Mouse (Mus musculus) activated CD4-positive, CD25-positive, alpha-beta regulatory T cell, adult 4 months (primary cell): ENCODE data around the gene Klf1. TPM values are rescaled to one million over a fixed set of nuclear protein-coding genes. Genes with fewer than 3 reads are reported as not detected.
"Not testable (repeated sequence)": the region's sequence is repeated elsewhere in the genome, so short reads cannot be mapped to it uniquely, and the experiment has no call there.

Experiments used
- ATAC-seq: one replicate; pipeline ENCODE4 v1.8.0; 2017
- polyA plus RNA-seq, 2 experiments: library from polyadenylated mRNA; unstranded; fragments of 100-300 nt; shearing (Covaris generic); gene quantifications; one replicate each; pipeline ENCODE4 v1.2.1; 2017

The Klf1 gene
- polyA plus RNA-seq, 2 experiments from 2014 or later: 1.1 TPM; not detected in 1

DNA sequence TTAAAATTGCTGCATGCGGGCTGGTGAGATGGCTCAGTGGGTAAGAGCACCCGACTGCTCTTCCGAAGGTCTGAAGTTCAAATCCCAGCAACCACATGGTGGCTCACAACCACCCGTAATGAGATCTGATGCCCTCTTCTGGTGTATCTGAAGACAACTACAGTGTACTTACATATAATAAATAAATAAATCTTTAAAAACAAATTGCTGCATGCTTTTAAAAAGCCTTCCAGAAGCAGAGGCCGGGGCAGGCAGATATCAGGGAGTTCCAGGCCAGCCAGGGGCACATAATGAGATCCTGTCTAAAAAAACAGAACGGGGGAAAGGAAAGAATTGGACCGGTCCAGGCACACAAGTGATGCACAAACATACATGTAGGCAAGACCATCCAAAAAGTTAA is 6.3 kb downstream of the Klf1 start:
- ATAC-seq: not testable (repeated sequence)

DNA sequence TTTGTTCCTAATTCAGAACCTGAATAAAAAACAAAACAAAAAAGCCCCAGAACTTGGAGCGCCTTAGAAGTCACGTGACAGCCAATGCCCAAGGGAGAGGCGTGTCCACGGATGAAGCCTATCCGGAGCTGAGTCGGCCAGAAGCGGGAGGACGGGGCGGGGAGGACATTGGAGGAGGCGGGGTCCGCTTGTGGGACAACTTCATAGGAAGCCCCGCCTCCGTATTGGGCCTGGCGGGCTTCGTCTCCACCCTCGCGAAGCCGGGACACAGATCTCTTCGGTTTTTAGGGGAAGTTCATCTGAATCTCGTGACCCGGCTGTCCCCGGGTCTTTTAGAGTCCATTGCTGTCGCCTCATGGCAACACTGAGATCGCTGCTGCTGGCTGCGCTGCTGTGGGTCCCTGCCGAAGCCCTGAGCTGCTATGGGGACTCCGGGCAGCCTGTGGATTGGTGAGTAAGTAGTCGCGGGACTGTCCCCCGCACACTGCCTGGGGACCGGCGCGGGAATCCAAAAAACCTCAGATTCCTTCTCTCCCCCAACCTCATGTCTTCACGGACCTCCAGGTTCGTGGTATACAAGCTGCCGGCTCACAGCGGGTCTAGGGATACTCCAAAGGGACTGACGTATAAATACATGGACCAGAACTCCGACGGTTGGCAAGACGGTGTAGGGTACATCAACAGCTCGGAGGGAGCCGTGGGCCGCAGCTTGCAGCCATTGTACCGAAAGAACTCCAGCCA is 6.9 kb downstream of the Klf1 start, which contains the start of gene Dnase2a:
Gene Dnase2a, plus strand, starts transcription at position 140 of the 741 bp plus-strand sequence.
- ATAC-seq: peak; percentile 77

DNA sequence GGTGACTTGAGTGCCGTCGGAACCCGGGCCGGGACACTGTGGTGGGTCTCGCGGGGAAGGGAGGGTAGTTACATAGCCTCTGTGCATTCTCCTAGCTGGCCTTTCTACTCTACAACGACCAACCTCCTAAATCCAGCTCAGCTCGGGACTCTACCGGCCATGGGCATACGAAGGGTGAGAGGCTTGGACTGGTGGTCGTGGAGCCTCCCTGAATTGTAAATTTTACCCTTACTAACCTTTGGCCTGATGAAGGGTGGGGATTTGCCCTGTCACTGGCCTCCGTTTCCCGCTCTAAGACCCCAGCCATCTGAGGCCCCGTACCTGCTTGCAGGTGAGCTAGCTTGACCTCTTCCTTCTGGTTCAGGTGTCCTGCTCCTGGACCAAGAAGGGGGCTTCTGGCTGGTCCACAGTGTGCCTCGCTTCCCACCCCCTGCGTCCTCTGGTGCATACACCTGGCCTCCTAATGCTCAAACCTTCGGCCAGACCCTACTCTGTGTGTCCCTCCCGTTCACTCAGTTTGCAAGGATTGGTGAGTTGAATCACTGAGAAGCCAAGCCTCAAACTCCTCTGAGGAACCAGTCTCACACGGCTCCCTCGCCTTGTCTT is 7.5 kb downstream of the Klf1 start:
- no peak for ATAC-seq

DNA sequence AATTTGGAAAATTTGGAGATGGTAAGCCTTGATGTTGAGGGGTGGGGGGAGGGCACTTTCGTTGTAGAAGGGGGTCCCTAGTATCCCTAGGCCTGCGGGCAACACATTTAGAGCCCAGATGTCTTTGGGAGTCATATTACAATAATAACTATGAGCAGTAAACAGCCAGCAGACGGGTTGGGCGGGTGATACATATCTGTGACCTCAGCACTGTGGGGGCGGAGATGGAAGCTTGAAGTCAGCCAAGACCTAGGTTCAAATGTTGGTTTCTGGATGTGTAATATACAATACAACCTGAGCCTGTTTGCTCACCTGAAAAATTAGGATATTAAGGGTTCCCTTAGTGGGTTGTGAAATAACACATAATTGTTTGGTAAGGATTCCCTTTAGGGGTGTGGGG is 8.2 kb downstream of the Klf1 start:
- no peak for ATAC-seq

DNA sequence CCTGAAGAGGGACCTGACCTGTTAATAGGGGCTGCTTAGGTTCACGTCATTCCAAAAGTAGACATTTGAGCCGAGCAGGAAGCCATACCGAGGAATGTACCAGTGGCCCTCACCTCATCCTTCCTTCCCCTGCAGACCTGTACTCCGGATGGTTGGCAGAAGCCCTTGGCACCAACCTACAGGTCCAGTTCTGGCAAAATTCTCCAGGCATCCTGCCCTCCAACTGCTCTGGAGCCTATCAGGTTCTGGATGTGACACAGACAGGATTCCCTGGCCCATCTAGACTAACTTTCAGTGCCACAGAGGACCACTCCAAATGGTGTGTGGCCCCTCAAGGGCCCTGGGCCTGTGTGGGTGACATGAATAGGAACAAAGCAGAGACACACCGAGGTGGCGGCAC is 8.8 kb downstream of the Klf1 start:
- ATAC-seq: no peak

DNA sequence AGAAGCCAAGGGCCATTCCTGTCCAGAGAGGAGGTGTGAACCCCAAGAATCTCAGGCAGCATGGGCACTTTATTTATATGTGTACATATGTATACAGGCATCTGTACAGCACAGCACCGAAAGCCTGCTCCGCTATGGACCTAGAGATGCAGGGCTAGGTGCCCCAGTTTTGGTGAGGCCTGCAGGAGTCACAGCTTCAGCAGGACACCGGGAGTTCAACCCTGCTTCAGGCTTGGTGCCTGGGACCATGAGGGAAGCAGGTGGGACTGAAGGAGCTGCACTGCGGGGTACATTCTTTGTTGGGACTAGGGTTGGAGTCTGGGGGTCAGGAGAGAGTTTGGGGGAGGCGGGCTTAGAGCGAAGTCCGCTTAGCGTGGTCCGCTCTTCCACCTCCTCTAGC is 10.1 kb downstream of the Klf1 start:
- no peak for ATAC-seq

DNA sequence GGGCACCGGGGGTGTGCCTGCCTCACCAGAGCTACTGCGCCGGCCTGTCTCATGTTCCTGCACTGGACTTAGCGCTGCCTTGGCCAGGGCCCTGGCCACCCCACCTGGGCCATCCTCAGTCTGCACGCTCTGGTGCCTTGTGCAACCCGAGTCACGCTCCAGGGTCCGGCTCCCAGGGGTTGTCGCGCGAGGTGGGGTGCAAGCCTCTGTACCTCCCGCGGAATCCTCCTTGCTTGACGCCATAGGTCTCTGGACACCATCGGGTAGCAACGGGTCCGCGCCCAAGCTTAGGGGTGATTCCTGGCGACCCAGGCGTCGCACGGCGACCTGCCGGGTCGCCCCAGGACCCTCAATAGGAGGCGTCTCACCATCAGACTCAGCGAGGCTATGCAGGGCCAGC is 10.7 kb downstream of the Klf1 start:
- no peak for ATAC-seq

DNA sequence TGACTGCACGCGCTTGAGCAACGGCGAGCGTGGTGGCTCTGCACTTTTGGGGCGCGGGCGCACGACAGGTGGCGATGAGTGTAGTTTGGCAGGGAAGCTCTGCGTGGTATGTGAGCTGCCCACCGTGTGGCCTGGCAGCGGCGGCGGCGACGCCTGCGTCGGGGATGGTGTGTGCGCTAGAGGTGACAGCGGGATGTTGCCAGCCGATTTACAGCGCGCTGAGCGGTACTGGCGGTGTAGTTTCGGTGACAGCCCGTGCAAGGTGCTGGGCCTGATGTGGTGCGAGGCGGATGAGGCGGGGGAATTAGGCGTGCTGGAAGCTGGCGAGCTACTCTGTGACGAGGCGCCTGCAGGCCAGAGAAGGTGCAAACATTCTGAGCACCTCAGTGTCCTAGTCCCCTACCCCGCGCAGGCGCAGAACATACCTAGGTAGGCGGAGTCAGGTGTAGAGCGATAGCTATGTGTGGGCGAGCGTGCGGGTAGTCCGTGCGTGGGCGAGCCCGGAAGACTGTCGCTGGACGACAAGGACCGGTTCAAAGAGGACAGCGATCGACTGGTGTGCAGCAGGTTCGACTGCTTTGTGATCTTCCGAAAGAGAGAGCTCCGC is 11.3 kb downstream of the Klf1 start:
- peak; percentile 67 for ATAC-seq

DNA sequence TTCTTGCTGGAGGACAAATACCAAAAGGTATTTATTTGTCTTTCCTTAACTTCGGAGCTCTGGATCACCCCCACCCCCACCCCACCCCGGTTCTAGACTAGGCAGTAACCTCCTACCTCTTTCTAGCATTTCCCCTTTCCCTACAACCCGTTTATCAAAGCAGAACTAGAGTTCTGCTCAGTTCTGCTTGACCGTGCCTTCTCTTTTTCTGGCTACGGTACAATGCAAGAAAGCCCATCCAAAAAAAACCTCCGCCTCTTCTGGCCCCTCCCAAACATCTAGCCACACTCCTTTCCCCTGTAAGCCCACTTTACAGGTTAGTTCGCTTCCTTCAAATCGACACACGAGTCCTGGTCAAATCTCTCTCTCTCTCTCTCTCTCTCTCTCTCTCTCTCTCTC is 11.8 kb downstream of the Klf1 start:
- no peak for ATAC-seq

DNA sequence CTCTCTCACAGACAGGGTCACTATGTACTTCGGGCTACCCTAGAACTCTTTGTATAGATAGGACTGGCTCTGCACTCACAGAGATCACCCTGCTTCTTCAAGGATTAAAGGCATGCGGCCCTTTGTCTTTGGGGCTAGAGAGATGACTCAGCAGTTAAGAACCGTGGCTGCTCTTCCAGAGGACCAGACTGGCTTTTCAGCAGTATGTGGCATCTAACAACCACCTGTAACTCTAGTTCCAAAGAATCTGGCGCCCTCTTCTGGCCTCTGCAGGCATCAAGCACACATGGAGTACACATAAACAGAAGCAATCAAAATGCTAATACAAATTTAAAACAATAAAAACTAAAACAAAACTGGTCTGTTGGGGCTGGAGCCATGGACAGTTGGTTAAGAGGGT is 12.2 kb downstream of the Klf1 start:
- ATAC-seq: no peak

DNA sequence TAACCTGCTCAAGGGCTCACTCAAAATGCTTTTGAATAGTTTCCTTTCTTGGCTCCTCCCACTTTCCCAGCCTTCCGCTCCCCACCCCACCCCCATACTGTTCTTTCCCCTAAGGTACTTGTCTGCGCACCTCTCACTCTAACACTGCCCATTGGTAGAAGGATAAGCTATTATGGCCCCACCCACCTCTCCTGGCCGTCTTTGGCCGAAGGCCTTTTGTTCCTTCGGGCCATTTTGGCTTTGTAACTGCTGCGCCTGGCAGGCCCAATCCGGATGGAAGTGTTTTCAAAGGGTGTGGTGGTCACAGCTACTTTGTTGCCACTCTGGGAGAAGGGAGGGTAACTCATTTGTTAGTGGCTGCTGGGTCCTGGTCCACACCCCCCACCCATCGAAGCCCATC is 13.5 kb downstream of the Klf1 start:
- no peak for ATAC-seq

DNA sequence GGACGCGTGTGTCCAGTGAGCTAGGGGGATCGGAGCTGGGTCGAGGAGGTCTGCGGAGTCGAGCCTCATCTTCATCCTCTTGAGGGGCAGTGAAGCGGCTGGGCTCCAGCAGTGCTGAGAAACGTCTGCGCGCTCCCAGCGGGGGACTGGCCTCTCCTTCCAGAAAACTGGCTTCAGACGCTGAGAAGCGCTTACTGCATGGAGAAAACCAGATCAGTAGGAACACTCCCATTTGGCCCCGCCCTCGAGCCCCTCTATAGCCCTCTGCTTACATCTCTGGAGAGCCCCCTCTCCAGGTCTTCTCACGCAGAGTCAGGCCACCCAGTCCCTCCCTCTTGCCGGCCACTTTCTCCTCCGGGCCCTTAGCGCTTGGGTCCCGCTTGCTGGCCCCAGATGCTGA is 16.1 kb downstream of the Klf1 start:
- ATAC-seq: no peak

DNA sequence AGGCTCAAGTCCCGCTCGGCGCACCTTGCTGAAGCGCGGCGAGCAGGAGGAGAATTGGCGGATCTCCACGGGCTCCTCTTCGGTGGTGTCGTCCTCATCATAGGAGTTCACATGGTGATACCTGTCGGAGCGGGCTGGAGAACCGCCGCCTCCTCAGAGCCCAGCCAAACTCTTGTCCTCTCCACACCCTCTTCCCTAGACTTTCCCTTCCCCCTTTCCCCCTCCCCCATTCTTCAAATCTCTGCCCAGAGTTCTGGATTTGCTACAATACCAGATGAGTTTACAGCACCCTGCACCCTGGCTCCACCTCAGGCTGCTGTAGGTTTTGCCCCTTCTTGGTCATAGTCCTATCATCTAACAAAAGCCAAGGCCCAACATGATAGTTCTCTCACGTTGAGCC is 16.9 kb downstream of the Klf1 start:
- no peak for ATAC-seq

DNA sequence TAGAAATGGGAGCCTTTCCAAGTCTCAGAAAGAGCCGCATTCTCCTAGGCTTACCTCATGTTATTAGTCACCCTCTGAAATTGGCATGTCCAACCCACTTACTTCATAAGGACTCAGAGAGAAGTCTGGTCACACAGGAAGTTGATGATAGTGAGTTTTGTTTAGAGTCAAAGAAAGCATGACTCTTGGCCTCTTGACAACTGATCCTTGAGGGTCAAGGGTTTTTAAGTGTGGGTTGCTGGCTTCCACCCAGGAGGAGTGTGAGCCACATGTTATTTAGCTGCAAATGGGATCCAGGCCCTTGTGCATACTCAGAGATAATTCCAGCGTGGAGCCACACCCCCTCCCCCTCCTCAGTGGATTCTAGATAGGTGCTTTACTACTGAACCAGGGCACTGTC is 19.9 kb downstream of the Klf1 start:
- no peak for ATAC-seq

DNA sequence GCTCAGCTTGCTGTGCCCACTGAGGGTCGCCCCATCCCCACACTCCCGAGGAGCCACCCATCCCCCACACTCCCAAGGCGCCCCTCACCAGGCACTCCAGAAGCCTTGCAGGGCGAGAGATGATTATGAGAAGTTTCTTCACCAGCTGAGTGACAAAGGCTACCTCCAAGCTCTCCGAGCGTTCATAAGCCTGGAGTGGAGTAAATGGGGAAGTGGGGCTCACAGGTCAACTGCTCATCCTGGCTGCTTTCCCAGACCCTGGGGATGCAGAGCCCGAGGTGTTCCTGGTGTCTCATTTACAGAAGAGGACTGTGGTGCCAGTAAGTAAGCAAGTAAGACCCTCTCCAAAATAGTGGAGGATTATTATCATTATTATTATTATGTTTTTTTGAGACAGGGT is 23.8 kb downstream of the Klf1 start:
- no peak for ATAC-seq

DNA sequence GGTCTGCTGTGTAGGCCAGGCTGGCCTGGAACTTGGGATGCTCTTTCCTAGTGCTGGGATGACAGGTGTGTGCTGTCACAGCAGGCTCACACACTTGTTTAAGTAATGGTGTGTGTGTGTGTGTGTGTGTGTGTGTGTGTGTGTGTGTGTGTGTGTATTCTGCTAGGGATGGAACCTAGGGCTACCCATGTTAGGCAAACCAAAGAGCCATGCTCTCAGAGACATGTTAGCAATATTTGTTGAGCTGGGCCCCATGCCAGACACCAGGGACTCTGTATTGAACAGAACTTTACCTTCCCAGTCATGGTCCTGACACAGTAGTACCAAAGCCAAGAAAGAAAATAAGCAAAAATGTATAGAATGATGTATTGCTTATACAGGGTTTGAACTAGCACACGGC is 25.8 kb downstream of the Klf1 start:
- no peak for ATAC-seq

DNA sequence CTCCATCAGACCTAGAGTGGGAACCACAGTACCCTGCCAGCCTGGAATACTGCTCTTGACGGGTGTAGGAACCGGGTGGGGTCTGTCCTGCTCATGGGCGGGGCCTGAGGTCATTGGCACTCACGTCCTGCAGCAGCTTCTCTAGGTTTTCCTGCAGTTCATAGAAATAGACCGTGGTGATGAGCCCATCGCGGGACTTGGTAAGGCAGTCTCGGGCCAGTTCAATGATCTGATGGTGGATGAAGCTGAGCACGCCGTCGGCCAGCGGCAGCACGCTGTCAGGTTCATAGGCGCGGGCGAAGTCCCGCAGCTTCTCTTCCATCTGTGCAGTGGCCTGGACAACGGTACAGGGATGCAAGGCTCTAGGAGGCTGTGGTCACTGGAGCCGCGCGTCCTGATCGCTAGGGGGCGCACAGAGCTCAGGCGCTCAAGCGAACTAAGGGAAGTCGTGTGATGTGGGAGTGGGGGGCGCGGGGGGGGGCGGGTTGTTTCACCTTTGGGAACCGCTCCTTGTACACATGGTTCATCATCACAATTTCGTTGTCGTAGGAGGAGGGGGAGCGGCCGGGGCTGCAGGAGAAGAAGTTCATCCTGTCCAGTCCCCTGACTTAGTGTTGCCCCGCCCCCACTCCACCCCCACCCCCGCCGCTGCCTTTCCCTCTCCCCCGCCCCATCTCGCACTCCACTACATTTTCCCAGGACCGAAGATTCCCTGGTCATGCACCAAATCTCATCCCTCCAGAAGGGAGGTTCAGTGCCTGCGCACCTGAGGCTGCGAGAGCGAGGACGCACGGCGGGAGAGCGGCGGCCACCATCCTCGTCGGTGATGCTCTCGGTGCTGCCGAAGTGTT is 27.0 kb downstream of the Klf1 start:
- no peak for ATAC-seq

DNA sequence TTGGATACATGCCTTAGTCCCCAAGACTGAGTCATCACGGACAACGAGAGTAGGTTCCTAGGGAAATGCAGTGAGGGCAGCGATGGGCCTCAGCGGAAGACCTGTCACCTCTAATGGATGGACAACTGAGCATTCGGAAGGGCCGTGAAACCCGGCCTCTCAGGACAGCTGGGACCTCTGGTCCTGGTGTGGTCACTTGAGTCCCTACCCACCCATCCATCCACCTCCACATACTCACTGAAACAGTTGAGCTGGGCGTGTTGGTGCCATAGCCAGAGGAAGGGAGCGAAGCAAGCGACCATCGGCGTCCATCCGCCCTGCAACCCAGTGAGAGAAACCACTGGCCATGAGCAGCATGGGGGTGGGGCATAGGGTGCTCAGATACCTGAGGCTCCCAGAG is 28.9 kb downstream of the Klf1 start:
- no peak for ATAC-seq

DNA sequence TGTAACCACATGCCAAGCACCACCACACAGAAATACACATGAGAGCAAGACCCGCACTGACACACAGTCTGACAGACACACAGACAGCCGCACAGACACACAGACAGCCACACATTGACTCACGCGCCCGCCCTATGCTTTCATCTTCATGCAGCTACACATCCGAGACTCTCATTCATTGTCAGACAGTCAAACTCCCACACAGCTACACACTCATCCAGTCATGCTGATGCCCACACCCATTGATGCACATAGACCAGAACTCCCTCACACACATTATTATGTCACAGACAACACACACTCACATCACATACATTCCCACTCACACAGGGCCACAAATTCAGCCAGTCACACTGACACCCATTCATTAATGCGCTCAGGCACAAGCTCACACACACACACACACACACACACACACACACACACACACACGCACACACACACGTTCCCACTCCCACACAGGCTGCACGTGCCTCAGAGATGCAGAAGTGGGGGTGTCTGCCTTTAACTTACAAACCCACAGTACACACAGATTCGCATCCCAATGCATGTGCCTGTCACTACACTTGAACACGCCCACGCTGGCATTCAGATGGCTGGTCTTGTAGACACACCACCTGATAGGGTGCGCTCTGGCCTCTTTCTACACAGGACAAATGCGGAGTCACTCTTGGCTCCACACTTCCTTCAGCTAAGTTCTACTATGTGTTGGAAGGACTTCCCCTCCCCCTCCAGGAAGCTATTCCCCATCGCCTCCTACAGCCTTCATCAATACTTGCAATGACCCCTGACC is 32.2 kb downstream of the Klf1 start:
- no peak for ATAC-seq

DNA sequence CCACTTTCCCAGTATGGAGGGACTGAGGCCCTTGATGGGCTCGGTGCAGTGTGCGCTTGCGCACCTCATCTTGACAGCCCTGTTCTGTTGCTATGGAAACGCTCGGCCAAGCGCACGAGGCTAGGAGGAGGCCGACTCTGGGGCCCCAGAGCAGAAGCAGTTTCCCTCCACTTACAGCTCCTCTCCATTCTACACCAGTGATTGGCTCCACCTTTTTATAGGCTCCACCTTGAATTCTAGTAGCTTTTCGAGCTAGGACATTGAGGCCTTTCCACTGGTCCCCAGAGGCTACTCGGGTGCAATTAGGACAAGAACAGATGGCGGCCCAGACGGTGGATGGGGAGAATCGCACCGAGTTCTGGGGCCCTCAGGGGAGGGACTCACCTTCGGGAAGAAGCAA is 33.1 kb downstream of the Klf1 start:
- ATAC-seq: no peak

DNA sequence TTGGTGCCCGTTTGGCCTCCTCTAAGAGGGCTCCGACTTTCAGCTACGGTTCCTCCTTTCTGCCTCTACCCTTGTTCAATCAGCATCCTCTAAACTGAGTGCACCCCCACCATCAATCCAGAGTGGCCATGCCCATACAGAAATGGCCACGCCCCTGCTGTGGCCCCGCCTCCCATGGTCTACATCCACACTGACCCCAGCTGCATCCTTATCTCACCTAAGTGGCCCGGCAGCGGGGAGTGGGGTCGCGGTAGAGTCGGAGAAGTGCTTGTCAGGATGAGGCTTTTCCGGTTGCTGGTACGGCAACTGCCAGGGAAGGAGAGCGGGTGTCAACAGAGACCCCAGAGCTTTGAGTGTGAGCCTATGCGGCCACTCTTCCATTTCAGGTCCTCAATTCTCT is 33.8 kb downstream of the Klf1 start:
- ATAC-seq: no peak
